Mouse (Mus musculus) cerebellum, adult 2 months (tissue): ENCODE results near the gene Art4. TPM values are rescaled to one million over a fixed set of nuclear protein-coding genes. Genes with fewer than 3 reads are reported as not detected.

ENCODE experiments used
- DNase-seq, 2 experiments: peaks; one replicate each; pipeline ENCODE4 v3.0.0; 2021
- H3K27ac ChIP-seq: fragments of 200-500 bp; 2 replicates; pipeline ENCODE4 v1.5.1; 2012; ENCODE audit warnings: low read length, control low read depth, inconsistent platforms; ENCODE audit not compliant: insufficient read depth
- H3K27me3 ChIP-seq: fragments of 200-500 bp; 2 replicates; pipeline ENCODE4 v1.6.1; 2012; ENCODE audit warnings: inconsistent platforms, mild to moderate bottlenecking, low read length, moderate library complexity; ENCODE audit not compliant: control insufficient read depth, insufficient read depth
- H3K4me1 ChIP-seq: fragments of 200-500 bp; 2 replicates; pipeline ENCODE4 v1.6.1; 2011; ENCODE audit warnings: low read length; ENCODE audit not compliant: control insufficient read depth, insufficient read depth
- H3K4me3 ChIP-seq: fragments of 200-500 bp; replicated peaks from 2 replicates; pipeline ENCODE3; 2011; ENCODE audit warnings: mild to moderate bottlenecking, low read depth, low read length, control low read depth; ENCODE audit not compliant: insufficient read depth
- CTCF ChIP-seq: fragments of 200-500 bp; IDR thresholded peaks from 2 replicates; pipeline ENCODE4 v1.5.1; 2011; ENCODE audit warnings: low read depth, mild to moderate bottlenecking, control low read depth, low read length, moderate library complexity, borderline replicate concordance; ENCODE audit not compliant: insufficient read depth
- POLR2A ChIP-seq: fragments of 200-500 bp; IDR thresholded peaks from 2 replicates; pipeline ENCODE4 v1.6.1; 2011; ENCODE audit warnings: low read length, control low read depth, borderline replicate concordance; ENCODE audit not compliant: insufficient read depth
- WGBS: fragments of 180-500 bp; shearing (Covaris S2); methylation state at CpG from one replicate; pipeline ENCODE4 v1.1.7; 2018; 5-methylcytosine and 5-hydroxymethylcytosine counted together
- polyA plus RNA-seq: library from polyadenylated mRNA; depleted of rRNA; stranded (reverse); fragments of >200 nt; gene quantifications from 2 replicates; pipeline ENCODE4 v1.2.3, GENCODE M21; 2012

Gene Art4
- polyA plus RNA-seq, 1 experiment, result 0.29 TPM

- peak overlapping the region; percentile 58; the same call in 1 of the 2 replicates for H3K27ac ChIP-seq
- H3K4me1 ChIP-seq, result peaks cover 8% of the 10 kb centered on the region; the same call in 1 of the 2 replicates
- no peaks in the 10 kb centered on the region for H3K27me3 ChIP-seq
- H3K4me3 ChIP-seq, result peak overlapping the region; percentile 53
- WGBS, result 29% methylated on average over 18 of the region's 18 CpGs
- DNase-seq, result no peak
- TF ChIP-seq CTCF, result no peak
- no peak for TF ChIP-seq POLR2A
Observed at GRCm38 (mm10) chr6:136807395-136808013, 50.0 kb downstream of the Art4 start.

- 82% methylated on average over 5 of the region's 5 CpGs for WGBS
- H3K27me3 ChIP-seq, result no peaks in the 10 kb centered on the region
- no peak overlapping the region for H3K4me3 ChIP-seq
- no peak for DNase-seq
- TF ChIP-seq POLR2A (no peak), CTCF (no peak)
- peaks cover 8% of the 10 kb centered on the region; the same call in 1 of the 2 replicates for H3K4me1 ChIP-seq
- H3K27ac ChIP-seq, result no peak overlapping the region
Observed at GRCm38 (mm10) chr6:136806819-136807218, 50.7 kb downstream of the Art4 start.

GRCm38 (mm10) chr6:136805409-136805775 lies 52.1 kb downstream of the Art4 start:
- Histone ChIP-seq H3K4me3 (no peak overlapping the region), H3K27me3 (no peaks in the 10 kb centered on the region), H3K27ac (no peak overlapping the region), H3K4me1 (peaks cover 8% of the 10 kb centered on the region; the same call in 1 of the 2 replicates)
- no peak for TF ChIP-seq CTCF
- no peak for TF ChIP-seq POLR2A
- DNase-seq, result no peak
- 89% methylated on average over 1 of the region's 1 CpGs for WGBS

GRCm38 (mm10) chr6:136804705-136805408 lies 52.7 kb downstream of the Art4 start:
- no peak overlapping the region; the same call in 1 of the 2 replicates for H3K27ac ChIP-seq
- DNase-seq, result no peak
- no peak for TF ChIP-seq POLR2A
- TF ChIP-seq CTCF, result no peak
- H3K4me3 ChIP-seq, result peak overlapping the region; percentile 16
- H3K4me1 ChIP-seq, result peaks cover 8% of the 10 kb centered on the region; the same call in 1 of the 2 replicates
- 33% methylated on average over 9 of the region's 9 CpGs for WGBS
- no peaks in the 10 kb centered on the region for H3K27me3 ChIP-seq

GRCm38 (mm10) chr6:136803739-136804633 lies 53.5 kb downstream of the Art4 start, which contains the start of gene Hist4h4:
Gene Hist4h4, minus strand, starts transcription at chr6:136804415.
- DNase-seq, result peak; percentile 95 to 98
- Histone ChIP-seq H3K27ac (peak within 1 kb of the TSS; percentile 96), H3K27me3 (no peaks in the 10 kb centered on the region), H3K4me3 (peak within 1 kb of the TSS; percentile 80), H3K4me1 (peaks cover 2% of the 10 kb centered on the region; the same call in 1 of the 2 replicates)
- no peak for TF ChIP-seq CTCF
- peak; percentile 98; the same call in 1 of the 2 replicates for TF ChIP-seq POLR2A
- WGBS, result under 1% methylated on average over 50 of the region's 50 CpGs

GRCm38 (mm10) chr6:136803093-136803738 lies 54.3 kb downstream of the Art4 start:
- WGBS, result 19% methylated on average over 12 of the region's 12 CpGs
- peak overlapping the region; percentile 23; the same call in 1 of the 2 replicates for H3K27ac ChIP-seq

GRCm38 (mm10) chr6:136801274-136801673 lies 56.3 kb downstream of the Art4 start:
- WGBS, result 87% methylated on average over 6 of the region's 6 CpGs
- TF ChIP-seq POLR2A, result no peak
- no peak for TF ChIP-seq CTCF
- no peak for DNase-seq
- Histone ChIP-seq H3K4me3 (no peak overlapping the region), H3K4me1 (no peaks in the 10 kb centered on the region), H3K27ac (no peak overlapping the region), H3K27me3 (no peaks in the 10 kb centered on the region)

More at GRCm38 (mm10) chr6:136803093-136803738, 54.3 kb downstream of the Art4 start:
- H3K4me1 ChIP-seq, result no peaks in the 10 kb centered on the region
- TF ChIP-seq POLR2A (no peak), CTCF (no peak)
- no peak for DNase-seq
- no peaks in the 10 kb centered on the region for H3K27me3 ChIP-seq
- H3K4me3 ChIP-seq, result peak overlapping the region; percentile 80
